Mouse (Mus musculus) layer of hippocampus, adult 11-12 months (tissue): ENCODE results near the gene Pou3f4.
A peak's percentile ranks its signal among the peaks of the same experiment; 100 is the strongest.
"Not testable (repeated sequence)": the region's sequence is repeated elsewhere in the genome, so short reads cannot be mapped to it uniquely, and the experiment has no call there.

ENCODE experiments used
- DNase-seq: peaks from one replicate; pipeline ENCODE4 v3.0.0; 2022; ENCODE audit warnings: low spot score

Pou3f4 gene

GRCm38 (mm10) chrX:110814151-110814571, at the start of gene Pou3f4:
Gene Pou3f4, plus strand, starts transcription at chrX:110814280.
- peak; percentile 75 for DNase-seq

GRCm38 (mm10) chrX:110765939-110766338, 48.1 kb upstream of the Pou3f4 start:
- no peak for DNase-seq

- DNase-seq, result not testable (repeated sequence)
Measured at GRCm38 (mm10) chrX:110774807-110775206, 39.3 kb upstream of the Pou3f4 start.

GRCm38 (mm10) chrX:110802502-110802901, 11.6 kb upstream of the Pou3f4 start:
- no peak for DNase-seq

- no peak for DNase-seq
Measured at GRCm38 (mm10) chrX:110810001-110810578, 4.0 kb upstream of the Pou3f4 start.

GRCm38 (mm10) chrX:110810753-110811506, 3.1 kb upstream of the Pou3f4 start:
- DNase-seq, result no peak

- DNase-seq, result no peak
Measured at GRCm38 (mm10) chrX:110812071-110812470, 2.0 kb upstream of the Pou3f4 start.

GRCm38 (mm10) chrX:110813401-110813800, 679 bp upstream of the Pou3f4 start:
- DNase-seq, result no peak

- no peak for DNase-seq
Measured at GRCm38 (mm10) chrX:110814592-110815548, 790 bp downstream of the Pou3f4 start.

- DNase-seq, result no peak
Measured at GRCm38 (mm10) chrX:110815549-110815930, 1.5 kb downstream of the Pou3f4 start.

GRCm38 (mm10) chrX:110816609-110817008, 2.5 kb downstream of the Pou3f4 start:
- no peak for DNase-seq

GRCm38 (mm10) chrX:110817211-110817610, 3.1 kb downstream of the Pou3f4 start:
- DNase-seq, result no peak

GRCm38 (mm10) chrX:110837450-110837849, 23.4 kb downstream of the Pou3f4 start:
- DNase-seq, result no peak

GRCm38 (mm10) chrX:110851300-110851699, 37.2 kb downstream of the Pou3f4 start:
- DNase-seq, result no peak
